In the genomic region with DNA sequence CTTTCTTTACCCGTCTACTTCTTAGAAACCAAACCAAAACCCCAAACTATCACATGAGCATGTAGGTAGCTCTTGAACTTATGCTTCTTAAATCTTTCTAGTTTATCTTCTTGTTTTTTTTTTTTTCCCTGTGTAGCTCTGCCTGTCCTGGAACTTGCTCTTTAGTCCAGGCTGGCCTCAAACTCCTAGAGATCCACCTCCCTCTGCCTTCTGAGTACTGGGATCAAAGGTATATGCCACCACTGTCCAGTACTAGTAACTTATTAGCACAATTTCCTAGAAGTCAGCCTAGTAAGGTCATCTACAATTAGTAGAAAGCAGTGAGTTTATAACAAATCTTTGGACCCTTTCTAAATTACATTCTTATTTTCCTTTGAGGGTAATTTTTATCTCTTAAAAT, we compare ENCODE assay signal across 19 mouse cellular contexts. TPM values are rescaled to one million over a fixed set of nuclear protein-coding genes. Genes with fewer than 3 reads are reported as not detected.
DNase-seq lines count a peak whose midpoint lies in the region; ATAC-seq and TF ChIP-seq lines count a peak whose summit lies in the region.
"Had no signal": no experiment of that assay in that cellular context is flagged by ENCODE, and none has a peak within 500 bp of the region (broad histone marks: within the 10 kb centered on the region; RNA-seq: fewer than 3 reads in every experiment).

No protein-coding gene starts in this region.

- no peaks in the 10 kb centered on the region for H3K27me3 ChIP-seq in kidney, adult 2 months (replicated peaks; ENCODE audit: control insufficient read depth, insufficient read depth, low read length)
- H3K27me3 ChIP-seq in liver, adult 2 months (ENCODE audit: control insufficient read depth, insufficient read depth, low read length) = no peaks in the 10 kb centered on the region
- no peaks in the 10 kb centered on the region for H3K27me3 ChIP-seq in liver, embryonic 12.5 days (replicated peaks)
- H3K27me3 ChIP-seq: CH12.LX; embryonic facial prominence, embryonic 12.5 days; forebrain, embryonic 15.5 days; heart, embryonic 13.5 days; Patski had no signal

- no peak overlapping the region for H3K27ac ChIP-seq in kidney, adult 2 months (ENCODE audit: insufficient read depth, low read depth, low read length)
- H3K27ac ChIP-seq in liver, adult 2 months (replicated peaks; ENCODE audit: insufficient read depth, low read depth, low read length) = peak overlapping the region; percentile 58
- H3K27ac ChIP-seq in liver, embryonic 12.5 days = no peak overlapping the region
- H3K27ac ChIP-seq: embryonic facial prominence, embryonic 12.5 days; forebrain, embryonic 15.5 days; heart, embryonic 13.5 days had no signal

- DNase-seq in kidney, adult 2 months = peak; percentile 84
- DNase-seq in kidney, postnatal 4 days = no peak
- peak; percentile 87 for DNase-seq in liver, adult 2 months (ENCODE audit: extremely low read depth, low read depth, low spot score)
- peak; percentile 10 to 52 for DNase-seq in kidney, postnatal 25 days
- no peak for DNase-seq in natural killer cell, adult 2 months (ENCODE audit: low spot score in 2 of 2)
- DNase-seq: adrenal gland, postnatal 14 days; cerebellum, adult 11-12 months; cerebellum, adult 9-10 months; cerebellum, postnatal 25 days; gastrocnemius, postnatal 36 days; heart, adult 11 months; heart, postnatal 36 days had no signal

- ATAC-seq in liver, embryonic 12.5 days = no peak
- ATAC-seq: activated CD4-positive, CD25-positive, alpha-beta regulatory T cell, adult 4 months; forebrain, embryonic 15.5 days; Patski had no signal

- H3K79me2 ChIP-seq in liver, adult 2 months (ENCODE audit: control insufficient read depth, insufficient read depth, low read length) = no peaks in the 10 kb centered on the region; the same call in 1 of the 2 replicates

- no peak overlapping the region for H3K9ac ChIP-seq in liver, adult 2 months (ENCODE audit: low read depth, low read length)
- H3K9ac ChIP-seq in liver, embryonic 12.5 days = no peak overlapping the region
- H3K9ac ChIP-seq: embryonic facial prominence, embryonic 12.5 days; forebrain, embryonic 15.5 days; heart, embryonic 13.5 days had no signal

- no peak for TF ChIP-seq POLR2A in kidney, adult 2 months (IDR thresholded peaks at IDR 0.05; ENCODE audit: low read depth, low read length)
- no peak for TF ChIP-seq POLR2A in liver, adult 2 months (IDR thresholded peaks at IDR 0.05; ENCODE audit: extremely low read depth, insufficient read depth, low read length)

- H3K4me1 ChIP-seq in kidney, adult 2 months (ENCODE audit: control insufficient read depth, insufficient read depth, low read length) = peaks cover 3% of the 10 kb centered on the region; the same call in 1 of the 2 replicates
- no peaks in the 10 kb centered on the region; the same call in 1 of the 2 replicates for H3K4me1 ChIP-seq in liver, adult 2 months (ENCODE audit: control insufficient read depth, insufficient read depth, low read length)
- 0 out of 2 replicates have a peak, but pooled peaks cover 2% of the 10 kb centered on the region for H3K4me1 ChIP-seq in liver, embryonic 12.5 days
- H3K4me1 ChIP-seq: embryonic facial prominence, embryonic 12.5 days; forebrain, embryonic 15.5 days; heart, embryonic 13.5 days had no signal

- H3K4me2 ChIP-seq in liver, embryonic 12.5 days = no peak overlapping the region
- H3K4me2 ChIP-seq: embryonic facial prominence, embryonic 12.5 days; forebrain, embryonic 15.5 days; heart, embryonic 13.5 days had no signal

- TF ChIP-seq CTCF in kidney, adult 2 months (conservative IDR thresholded peaks at IDR 0.05; ENCODE audit: insufficient read depth, insufficient read length, low read depth, low read length) = no peak
- TF ChIP-seq CTCF in liver, adult 2 months (IDR thresholded peaks at IDR 0.05; ENCODE audit: low read depth, low read length) = no peak

- no peak overlapping the region for H3K4me3 ChIP-seq in kidney, adult 2 months (ENCODE audit: insufficient read depth, low read depth, low read length)
- H3K4me3 ChIP-seq in liver, adult 2 months (ENCODE audit: insufficient read depth, low read depth, low read length) = no peak overlapping the region
- H3K4me3 ChIP-seq in liver, embryonic 12.5 days = no peak overlapping the region
- H3K4me3 ChIP-seq: embryonic facial prominence, embryonic 12.5 days; forebrain, embryonic 15.5 days; heart, embryonic 13.5 days had no signal

- H3K36me3 ChIP-seq in kidney, adult 2 months (ENCODE audit: control insufficient read depth, insufficient read depth, low read length) = no peaks in the 10 kb centered on the region; the same call in 1 of the 2 replicates
- peaks cover 9% of the 10 kb centered on the region for H3K36me3 ChIP-seq in liver, adult 2 months (ENCODE audit: control insufficient read depth, insufficient read depth, low read length)
- peaks cover 56% of the 10 kb centered on the region for H3K36me3 ChIP-seq in liver, embryonic 12.5 days

- WGBS in kidney, adult 2 months = 70% methylated on average over 1 of the region's 1 CpGs
- WGBS in liver, adult 2 months = 78% methylated on average over 1 of the region's 1 CpGs
- WGBS in liver, embryonic 12.5 days (ENCODE audit: insufficient replicate concordance) = 91% methylated on average over 1 of the region's 1 CpGs

- H3K9me3 ChIP-seq in liver, embryonic 12.5 days (replicated peaks) = no peaks in the 10 kb centered on the region
- H3K9me3 ChIP-seq: embryonic facial prominence, embryonic 12.5 days; forebrain, embryonic 15.5 days; heart, embryonic 13.5 days had no signal

RNA-seq across cellular contexts. Expression of a gene that starts 37.6 kb away (rescaled TPM):
- 6.3 and 10.9 TPM in 2 replicates for polyA plus RNA-seq in kidney, adult 2 months (2012; rRNA removed)
- total RNA-seq in liver, adult 2 months (2014; rRNA removed) = 45.2 and 56.5 TPM in 2 replicates
- 3.3 and 3.8 TPM in 2 replicates for polyA plus RNA-seq in liver, adult 2 months (2012; rRNA removed)
- polyA plus RNA-seq in liver, embryonic 12.5 days (2016; fragmentation: Nextera tagmentation; extraction: Ambion mirVana) = 137 TPM in 2 replicates

Comparison
In these comparisons a context has a peak if more than half of its experiments do, and no peak if none do; other contexts are left out.
1. DNase-seq: peak in kidney, adult 2 months (single experiment), liver, adult 2 months (single experiment) and kidney, postnatal 25 days (2 of 2); none in kidney, postnatal 4 days (0 of 2) and natural killer cell, adult 2 months (0 of 2).
2. RNA of a gene that starts 37.6 kb away (polyA plus RNA-seq): 137 TPM in liver, embryonic 12.5 days; 6.3 to 10.9 TPM in kidney, adult 2 months and 3.3 to 3.8 TPM in liver, adult 2 months; every median in the first group is over 10 times any median in the second.